Mouse (Mus musculus): ENCODE data around the gene Tpmt. TPM values are rescaled to one million over a fixed set of nuclear protein-coding genes. Genes with fewer than 3 reads are reported as not detected.

The Tpmt gene
- 12.1 and 58.2 TPM in 2 replicates for total RNA-seq (2014; rRNA removed)
- 14.4 and 14.7 TPM in 2 replicates for polyA plus RNA-seq (2015; fragmentation: Nextera tagmentation; extraction: Ambion mirVana)

GRCm38 (mm10) chr13:47044617-47044947 is at the start of gene Tpmt:
Tpmt (minus strand) TSS chr13:47044737.
- Histone ChIP-seq H3K27me3 (ENCODE audit: insufficient read depth, low read length) (no peaks in the 10 kb centered on the region), H3K36me3 (ENCODE audit: insufficient read depth, low read length) (peaks cover 8% of the 10 kb centered on the region), H3K4me2 (ENCODE audit: low read depth, low read length) (peak within 1 kb of the TSS; percentile 99), H3K4me3 (ENCODE audit: low read length) (peak within 1 kb of the TSS; percentile 86), H3K27ac (peak within 1 kb of the TSS; percentile 77), H3K9me3 (ENCODE audit: low read length) (no peaks in the 10 kb centered on the region), H3K9ac (replicated peaks; ENCODE audit: low read length) (peak within 1 kb of the TSS; percentile 83), H3K4me1 (ENCODE audit: insufficient read depth, low read length) (0 out of 2 replicates have a peak, but pooled peaks cover 3% of the 10 kb centered on the region)
- ATAC-seq (no peak), DNase-seq (ENCODE audit: low spot score) (peak; percentile 13)
- WGBS: 14% methylated on average over 10 of the region's 10 CpGs
- no peak for TF ChIP-seq CTCF (IDR thresholded peaks at IDR 0.05; ENCODE audit: low read depth)

- H3K4me2 ChIP-seq (ENCODE audit: low read depth, low read length): no peak overlapping the region
- 90% methylated on average over 2 of the region's 2 CpGs for WGBS
- no peak overlapping the region for H3K4me3 ChIP-seq (ENCODE audit: low read length)
- H3K9ac ChIP-seq (replicated peaks; ENCODE audit: low read length): no peak overlapping the region
- TF ChIP-seq CTCF (IDR thresholded peaks at IDR 0.05; ENCODE audit: low read depth): no peak
- no peaks in the 10 kb centered on the region for H3K9me3 ChIP-seq (ENCODE audit: low read length)
- H3K4me1 ChIP-seq (ENCODE audit: insufficient read depth, low read length): no peaks in the 10 kb centered on the region
- no peaks in the 10 kb centered on the region for H3K27me3 ChIP-seq (ENCODE audit: insufficient read depth, low read length)
- ATAC-seq: no peak
- DNase-seq (ENCODE audit: low spot score): no peak
- H3K36me3 ChIP-seq (ENCODE audit: insufficient read depth, low read length): peaks cover 17% of the 10 kb centered on the region
- H3K27ac ChIP-seq: no peak overlapping the region
These were observed 49.3 kb upstream of the Tpmt start for GRCm38 (mm10) chr13:47093791-47094190.

GRCm38 (mm10) chr13:47089271-47089670 is 44.7 kb upstream of the Tpmt start:
- Histone ChIP-seq H3K4me3 (ENCODE audit: low read length) (no peak overlapping the region), H3K36me3 (ENCODE audit: insufficient read depth, low read length) (peaks cover 16% of the 10 kb centered on the region), H3K9ac (replicated peaks; ENCODE audit: low read length) (no peak overlapping the region), H3K4me2 (ENCODE audit: low read depth, low read length) (no peak overlapping the region), H3K9me3 (ENCODE audit: low read length) (no peaks in the 10 kb centered on the region), H3K27ac (no peak overlapping the region), H3K27me3 (ENCODE audit: insufficient read depth, low read length) (no peaks in the 10 kb centered on the region), H3K4me1 (ENCODE audit: insufficient read depth, low read length) (no peaks in the 10 kb centered on the region)
- WGBS: 81% methylated on average over 2 of the region's 2 CpGs
- TF ChIP-seq CTCF (IDR thresholded peaks at IDR 0.05; ENCODE audit: low read depth): no peak
- DNase-seq (ENCODE audit: low spot score) (no peak), ATAC-seq (no peak)

- no peak for ATAC-seq
- no peak for TF ChIP-seq CTCF (IDR thresholded peaks at IDR 0.05; ENCODE audit: low read depth)
- Histone ChIP-seq H3K36me3 (ENCODE audit: insufficient read depth, low read length) (peaks cover 15% of the 10 kb centered on the region), H3K4me1 (ENCODE audit: insufficient read depth, low read length) (no peaks in the 10 kb centered on the region), H3K4me3 (ENCODE audit: low read length) (no peak overlapping the region), H3K9ac (replicated peaks; ENCODE audit: low read length) (no peak overlapping the region), H3K4me2 (ENCODE audit: low read depth, low read length) (no peak overlapping the region), H3K27me3 (ENCODE audit: insufficient read depth, low read length) (no peaks in the 10 kb centered on the region), H3K27ac (no peak overlapping the region), H3K9me3 (ENCODE audit: low read length) (no peaks in the 10 kb centered on the region)
- no peak for DNase-seq (ENCODE audit: low spot score)
- WGBS: 94% methylated on average over 1 of the region's 1 CpGs
These were observed 43.9 kb upstream of the Tpmt start for GRCm38 (mm10) chr13:47088433-47088832.

- no peak overlapping the region for H3K27ac ChIP-seq
- H3K4me3 ChIP-seq (ENCODE audit: low read length): no peak overlapping the region
- no peak overlapping the region for H3K4me2 ChIP-seq (ENCODE audit: low read depth, low read length)
- DNase-seq (ENCODE audit: low spot score) (no peak), ATAC-seq (no peak)
- peaks cover 31% of the 10 kb centered on the region; the same call in 1 of the 2 replicates for H3K36me3 ChIP-seq (ENCODE audit: insufficient read depth, low read length)
- H3K9ac ChIP-seq (replicated peaks; ENCODE audit: low read length): no peak overlapping the region
- no peaks in the 10 kb centered on the region for H3K9me3 ChIP-seq (ENCODE audit: low read length)
- H3K27me3 ChIP-seq (ENCODE audit: insufficient read depth, low read length): no peaks in the 10 kb centered on the region
- WGBS: 92% methylated on average over 4 of the region's 4 CpGs
- TF ChIP-seq CTCF (IDR thresholded peaks at IDR 0.05; ENCODE audit: low read depth): peak; percentile 32
- no peaks in the 10 kb centered on the region for H3K4me1 ChIP-seq (ENCODE audit: insufficient read depth, low read length)
These were observed 36.5 kb upstream of the Tpmt start for GRCm38 (mm10) chr13:47080905-47081505.

GRCm38 (mm10) chr13:47078799-47079198 is 34.3 kb upstream of the Tpmt start:
- DNase-seq (ENCODE audit: low spot score) (peak; percentile 6), ATAC-seq (no peak)
- 68% methylated on average over 5 of the region's 5 CpGs for WGBS
- no peaks in the 10 kb centered on the region for H3K27me3 ChIP-seq (ENCODE audit: insufficient read depth, low read length)
- H3K4me2 ChIP-seq (ENCODE audit: low read depth, low read length): no peak overlapping the region
- H3K27ac ChIP-seq: no peak overlapping the region
- no peak overlapping the region for H3K4me3 ChIP-seq (ENCODE audit: low read length)
- H3K36me3 ChIP-seq (ENCODE audit: insufficient read depth, low read length): peaks cover 44% of the 10 kb centered on the region; the same call in 1 of the 2 replicates
- no peaks in the 10 kb centered on the region for H3K4me1 ChIP-seq (ENCODE audit: insufficient read depth, low read length)
- no peak overlapping the region for H3K9ac ChIP-seq (replicated peaks; ENCODE audit: low read length)
- no peaks in the 10 kb centered on the region for H3K9me3 ChIP-seq (ENCODE audit: low read length)
- TF ChIP-seq CTCF (IDR thresholded peaks at IDR 0.05; ENCODE audit: low read depth): peak; percentile 45

GRCm38 (mm10) chr13:47077367-47077766 is 32.8 kb upstream of the Tpmt start:
- Histone ChIP-seq H3K27me3 (ENCODE audit: insufficient read depth, low read length) (no peaks in the 10 kb centered on the region), H3K4me2 (ENCODE audit: low read depth, low read length) (no peak overlapping the region), H3K36me3 (ENCODE audit: insufficient read depth, low read length) (peaks cover 47% of the 10 kb centered on the region; the same call in 1 of the 2 replicates), H3K27ac (no peak overlapping the region), H3K9ac (replicated peaks; ENCODE audit: low read length) (no peak overlapping the region), H3K4me3 (ENCODE audit: low read length) (no peak overlapping the region), H3K9me3 (ENCODE audit: low read length) (no peaks in the 10 kb centered on the region), H3K4me1 (ENCODE audit: insufficient read depth, low read length) (no peaks in the 10 kb centered on the region)
- DNase-seq (ENCODE audit: low spot score) (no peak), ATAC-seq (no peak)
- TF ChIP-seq CTCF (IDR thresholded peaks at IDR 0.05; ENCODE audit: low read depth): no peak
